Mouse (Mus musculus) ES-Bruce4 (cell line): ENCODE data around the gene Cdh18. TPM values are rescaled to one million over a fixed set of nuclear protein-coding genes. Genes with fewer than 3 reads are reported as not detected.
"Not testable (repeated sequence)": the region's sequence is repeated elsewhere in the genome, so short reads cannot be mapped to it uniquely, and the experiment has no call there.

Source experiments
- H3K27ac ChIP-seq: 2 replicates; pipeline ENCODE4 v1.5.1; 2012; ENCODE audit warnings: low read length, inconsistent platforms; ENCODE audit not compliant: insufficient read depth
- H3K27me3 ChIP-seq: 2 replicates; pipeline ENCODE4 v1.6.1; 2012; ENCODE audit warnings: mild to moderate bottlenecking, low read length, inconsistent platforms; ENCODE audit not compliant: control insufficient read depth, poor library complexity, insufficient read depth, severe bottlenecking
- H3K36me3 ChIP-seq: 2 replicates; pipeline ENCODE4 v1.6.1; 2012; ENCODE audit warnings: inconsistent platforms, mild to moderate bottlenecking, low read length, moderate library complexity; ENCODE audit not compliant: control insufficient read depth, poor library complexity, insufficient read depth, severe bottlenecking
- H3K4me1 ChIP-seq: one replicate; pipeline ENCODE4 v1.8.1; 2011; ENCODE audit warnings: low read length; ENCODE audit not compliant: control insufficient read depth, insufficient read depth
- H3K4me3 ChIP-seq: 2 replicates; pipeline ENCODE4 v1.5.1; 2011; ENCODE audit warnings: low read depth, mild to moderate bottlenecking, low read length
- H3K9ac ChIP-seq: 2 replicates; pipeline ENCODE4 v1.6.1; 2012; ENCODE audit warnings: low read depth, mild to moderate bottlenecking, inconsistent platforms; ENCODE audit not compliant: poor library complexity, severe bottlenecking
- H3K9me3 ChIP-seq: replicated peaks from 2 replicates; pipeline ENCODE4 v1.6.1; 2012; ENCODE audit warnings: mild to moderate bottlenecking, low read length, inconsistent platforms; ENCODE audit not compliant: control insufficient read depth, poor library complexity, insufficient read depth, severe bottlenecking
- CTCF ChIP-seq: IDR thresholded peaks from one replicate; pipeline ENCODE4 v1.8.1; 2011; ENCODE audit warnings: low read depth, low read length
- EP300 ChIP-seq: IDR thresholded peaks from 2 replicates; pipeline ENCODE4 v1.6.1; 2011; ENCODE audit warnings: low read depth, low read length; ENCODE audit not compliant: insufficient read depth
- POLR2A ChIP-seq: IDR thresholded peaks from one replicate; pipeline ENCODE4 v1.8.1; 2011; ENCODE audit warnings: low read length; ENCODE audit not compliant: insufficient read depth
- polyA plus RNA-seq: library from polyadenylated mRNA; stranded (reverse); fragments of >200 nt; gene quantifications from 2 replicates; pipeline ENCODE4 v1.2.4, GENCODE M21; 2011; ENCODE audit warnings: low read depth; ENCODE audit not compliant: missing spikeins, insufficient read depth, insufficient read length

Cdh18 gene
- polyA plus RNA-seq, 1 experiment, result not detected

DNA sequence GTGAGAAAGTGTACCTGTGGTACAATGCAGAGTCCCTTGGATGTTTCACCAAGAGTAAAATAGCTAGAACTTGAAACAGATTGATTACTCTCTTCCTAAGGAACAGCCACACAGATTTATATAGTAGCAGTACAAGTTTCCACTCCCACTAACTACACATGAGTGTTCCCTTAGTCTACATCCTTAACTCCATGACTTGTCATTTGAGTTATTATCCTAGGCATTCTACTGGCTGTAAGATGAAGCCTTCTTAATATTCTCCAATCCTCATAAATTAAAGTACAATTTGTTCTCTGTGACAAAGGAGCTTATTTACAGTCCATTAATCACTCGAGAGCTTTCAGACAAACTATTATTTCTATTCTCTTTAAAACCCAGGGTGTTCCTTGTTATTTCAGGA, 756.2 kb downstream of the Cdh18 start:
- TF ChIP-seq CTCF (no peak), POLR2A (no peak), EP300 (no peak)
- no peaks in the 10 kb centered on the region for H3K4me1 ChIP-seq
- no peak overlapping the region for H3K4me3 ChIP-seq
- H3K9ac ChIP-seq, result no peak overlapping the region
- no peaks in the 10 kb centered on the region for H3K36me3 ChIP-seq
- H3K27me3 ChIP-seq, result no peaks in the 10 kb centered on the region
- no peaks in the 10 kb centered on the region for H3K9me3 ChIP-seq
- H3K27ac ChIP-seq, result no peak overlapping the region

DNA sequence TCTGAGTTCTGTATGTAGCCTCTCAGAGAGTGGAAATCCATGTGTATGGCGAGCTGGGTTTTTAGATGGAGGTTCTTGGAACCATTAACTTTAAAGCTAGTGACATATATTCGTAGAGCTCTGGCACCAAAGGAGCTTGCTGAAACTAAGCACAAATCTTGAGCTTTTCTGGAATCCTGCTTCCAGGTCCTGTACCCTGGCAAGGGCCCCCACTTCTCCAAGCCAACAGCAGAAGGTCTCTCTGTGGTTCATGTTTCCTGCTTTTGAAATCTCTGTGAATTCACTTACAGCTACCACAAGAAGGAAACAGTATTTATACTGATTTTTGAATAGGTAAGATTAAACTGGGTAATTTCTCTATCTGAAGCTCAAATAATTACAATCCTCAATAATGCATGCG, 767.9 kb downstream of the Cdh18 start:
- H3K27ac ChIP-seq, result no peak overlapping the region
- no peaks in the 10 kb centered on the region for H3K4me1 ChIP-seq
- TF ChIP-seq POLR2A (no peak), CTCF (no peak), EP300 (no peak)
- H3K27me3 ChIP-seq, result no peaks in the 10 kb centered on the region
- no peak overlapping the region for H3K4me3 ChIP-seq
- H3K9ac ChIP-seq, result no peak overlapping the region
- no peaks in the 10 kb centered on the region for H3K36me3 ChIP-seq
- H3K9me3 ChIP-seq, result no peaks in the 10 kb centered on the region

DNA sequence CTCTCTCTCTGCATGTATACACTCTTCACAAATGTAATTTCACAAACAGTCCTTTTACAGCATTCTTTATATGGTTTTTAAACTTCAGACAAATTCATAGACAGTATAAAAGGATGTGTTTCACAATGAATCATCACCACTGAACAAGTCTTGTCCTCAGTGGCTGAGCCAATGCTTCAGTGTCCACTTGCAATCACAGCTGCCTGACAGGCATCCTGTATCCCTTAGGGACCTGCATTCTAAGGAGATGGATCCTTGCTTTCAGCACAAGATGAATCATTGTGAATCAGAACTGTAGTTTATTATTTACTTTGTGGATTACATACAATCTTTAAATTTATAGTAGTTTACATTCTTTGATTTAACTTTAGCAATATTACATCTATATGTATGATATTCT, 768.6 kb downstream of the Cdh18 start:
- H3K9ac ChIP-seq, result no peak overlapping the region
- H3K36me3 ChIP-seq, result no peaks in the 10 kb centered on the region
- TF ChIP-seq POLR2A (no peak), EP300 (no peak), CTCF (no peak)
- no peaks in the 10 kb centered on the region for H3K4me1 ChIP-seq
- H3K27ac ChIP-seq, result no peak overlapping the region
- no peaks in the 10 kb centered on the region for H3K9me3 ChIP-seq
- no peaks in the 10 kb centered on the region for H3K27me3 ChIP-seq
- H3K4me3 ChIP-seq, result no peak overlapping the region

DNA sequence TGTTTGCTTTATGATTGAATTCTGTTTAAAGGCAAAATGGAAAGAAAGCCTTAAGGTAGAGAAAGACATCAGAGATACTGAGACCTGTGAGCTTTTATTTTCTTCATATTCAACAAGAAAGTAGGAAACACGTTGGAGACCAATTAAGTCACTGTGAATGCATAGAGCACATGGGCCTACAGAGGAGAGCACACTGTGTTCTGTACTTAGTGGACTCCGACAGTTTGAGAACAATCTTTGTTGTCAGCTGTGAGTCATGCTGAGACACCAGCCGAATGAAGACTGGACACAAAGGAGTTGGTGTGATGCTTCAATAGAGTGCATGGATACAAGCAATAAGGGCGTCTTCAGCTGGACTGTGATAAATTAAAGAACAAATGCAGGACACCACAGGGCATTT, 791.5 kb downstream of the Cdh18 start:
- not testable (repeated sequence) for H3K9me3 ChIP-seq, H3K27me3 ChIP-seq, H3K36me3 ChIP-seq, H3K9ac ChIP-seq, H3K4me1 ChIP-seq, H3K27ac ChIP-seq, H3K4me3 ChIP-seq

DNA sequence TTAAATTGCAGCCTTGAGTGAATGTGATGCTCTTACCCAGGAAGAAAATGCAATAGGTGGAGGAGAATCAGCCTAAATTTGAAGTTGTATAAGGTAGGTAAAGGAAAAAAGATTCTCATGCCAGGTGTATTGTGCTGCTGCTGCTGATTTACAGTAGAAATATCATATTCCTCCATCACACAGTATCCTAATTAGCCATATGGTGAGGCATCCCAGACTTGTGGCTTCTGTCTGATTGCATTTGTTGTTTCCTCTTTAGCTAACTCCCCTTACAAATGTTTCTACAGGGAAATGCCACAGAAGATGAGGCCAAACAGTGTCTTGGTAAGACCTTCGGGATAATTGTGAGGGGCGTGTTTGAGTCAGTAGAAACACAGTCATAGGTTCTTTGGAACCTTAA, 802.3 kb downstream of the Cdh18 start:
- no peaks in the 10 kb centered on the region for H3K36me3 ChIP-seq
- no peaks in the 10 kb centered on the region for H3K4me1 ChIP-seq
- no peak overlapping the region for H3K4me3 ChIP-seq
- TF ChIP-seq CTCF (no peak), POLR2A (no peak), EP300 (no peak)
- H3K9me3 ChIP-seq, result no peaks in the 10 kb centered on the region
- H3K9ac ChIP-seq, result no peak overlapping the region
- no peak overlapping the region for H3K27ac ChIP-seq
- no peaks in the 10 kb centered on the region for H3K27me3 ChIP-seq

DNA sequence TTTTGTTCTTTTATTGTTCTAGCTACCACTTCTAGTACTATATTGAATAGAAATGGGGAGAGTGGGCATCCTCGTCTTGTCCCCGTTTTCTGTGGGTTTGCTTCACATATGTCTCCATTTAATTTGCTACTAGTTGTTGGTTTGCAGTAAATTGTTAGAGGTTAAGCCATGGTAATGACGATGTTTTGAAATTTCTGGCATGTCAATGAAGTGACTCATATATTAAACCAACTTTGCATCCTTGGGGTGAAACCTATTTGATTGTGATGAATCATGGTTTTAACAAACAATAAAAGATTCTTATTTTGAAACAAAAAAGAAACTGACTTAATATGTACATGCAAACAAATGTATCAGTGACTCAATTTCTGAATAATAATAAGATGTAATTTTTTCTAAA, 817.5 kb downstream of the Cdh18 start:
- no peaks in the 10 kb centered on the region for H3K36me3 ChIP-seq
- TF ChIP-seq CTCF (no peak), EP300 (no peak), POLR2A (no peak)
- H3K4me3 ChIP-seq, result no peak overlapping the region
- H3K27me3 ChIP-seq, result no peaks in the 10 kb centered on the region
- no peaks in the 10 kb centered on the region for H3K9me3 ChIP-seq
- no peak overlapping the region for H3K9ac ChIP-seq
- no peak overlapping the region for H3K27ac ChIP-seq
- H3K4me1 ChIP-seq, result no peaks in the 10 kb centered on the region
